Mouse (Mus musculus) lung, postnatal 0 days (tissue): Measurements from ENCODE around the gene Olfr672. TPM values are rescaled to one million over a fixed set of nuclear protein-coding genes. Genes with fewer than 3 reads are reported as not detected.
"Not testable (repeated sequence)": the region's sequence is repeated elsewhere in the genome, so short reads cannot be mapped to it uniquely, and the experiment has no call there.

ENCODE experiments used
- ATAC-seq: fragments of 200-750 bp; cut with Nextera tagmentation; 2 replicates; pipeline ENCODE4 v1.8.0; 2017; ENCODE audit warnings: moderate library complexity
- DNase-seq: peaks from one replicate; pipeline ENCODE4 v3.0.0-alpha.2; 2016; ENCODE audit warnings: low spot score
- H3K27ac ChIP-seq: fragments of 300-500 bp; sonication (generic); 2 replicates; pipeline ENCODE4 v1.5.1; 2014; ENCODE audit warnings: antibody characterized with exemption, mild to moderate bottlenecking, low read length, mixed read lengths
- H3K27me3 ChIP-seq: fragments of 300-500 bp; sonication (generic); replicated peaks from 2 replicates; pipeline ENCODE4 v1.6.1; 2014; ENCODE audit warnings: low read length, mixed read lengths; ENCODE audit not compliant: insufficient read depth
- H3K36me3 ChIP-seq: fragments of 300-500 bp; sonication (generic); 2 replicates; pipeline ENCODE4 v1.6.1; 2014; ENCODE audit warnings: low read length, mixed read lengths; ENCODE audit not compliant: insufficient read depth
- H3K4me1 ChIP-seq: fragments of 300-500 bp; sonication (generic); 2 replicates; pipeline ENCODE4 v1.6.1; 2014; ENCODE audit warnings: antibody characterized with exemption, low read depth, low read length, mixed read lengths; ENCODE audit not compliant: insufficient read depth
- H3K4me2 ChIP-seq: fragments of 300-500 bp; sonication (generic); replicated peaks from 2 replicates; pipeline ENCODE4 v1.6.1; 2014; ENCODE audit warnings: low read depth, mild to moderate bottlenecking, low read length, moderate library complexity, mixed read lengths
- H3K4me3 ChIP-seq: fragments of 300-500 bp; sonication (generic); 2 replicates; pipeline ENCODE4 v1.5.1; 2014; ENCODE audit warnings: low read depth, low read length
- H3K9ac ChIP-seq: fragments of 300-500 bp; sonication (generic); replicated peaks from 2 replicates; pipeline ENCODE4 v1.6.1; 2014; ENCODE audit warnings: low read depth, mild to moderate bottlenecking
- H3K9me3 ChIP-seq: fragments of 300-500 bp; sonication (generic); 2 replicates; pipeline ENCODE4 v1.6.1; 2016; ENCODE audit warnings: low read length, mixed read lengths
- CTCF ChIP-seq: IDR thresholded peaks from 2 replicates; pipeline ENCODE4 v1.5.1; 2016; ENCODE audit warnings: antibody characterized with exemption, mild to moderate bottlenecking
- EP300 ChIP-seq: IDR thresholded peaks from 2 replicates; pipeline ENCODE4 v1.6.1; 2016; ENCODE audit warnings: antibody characterized with exemption, mild to moderate bottlenecking, control low read depth
- WGBS: fragments of 180-500 bp; shearing (Covaris S2); extraction: QIAGEN DNeasy Blood & Tissue Kit; methylation state at CpG from one replicate; pipeline ENCODE4 v1.1.7; 2014; 5-methylcytosine and 5-hydroxymethylcytosine counted together
- polyA plus RNA-seq: library from polyadenylated mRNA; unstranded; fragments of >200 nt; fragmentation: Nextera tagmentation; extraction: Ambion mirVana; gene quantifications from 2 replicates; pipeline ENCODE4 v1.2.1, GENCODE M21; 2015

The Olfr672 gene
- polyA plus RNA-seq, result not detected in 2 replicates

- ATAC-seq, result no peak
- TF ChIP-seq CTCF (no peak), EP300 (no peak)
- Histone ChIP-seq H3K4me1 (no peaks in the 10 kb centered on the region), H3K9ac (no peak within 1 kb of the TSS), H3K27me3 (no peaks in the 10 kb centered on the region), H3K4me2 (no peak within 1 kb of the TSS), H3K36me3 (no peaks in the 10 kb centered on the region), H3K27ac (no peak within 1 kb of the TSS), H3K4me3 (no peak within 1 kb of the TSS), H3K9me3 (no peaks in the 10 kb centered on the region)
- no peak for DNase-seq
Measured at GRCm38 (mm10) chr7:105001929-105002328, at the start of gene Olfr672. TSS of gene Olfr672 (minus strand) at chr7:105002029.

DNA sequence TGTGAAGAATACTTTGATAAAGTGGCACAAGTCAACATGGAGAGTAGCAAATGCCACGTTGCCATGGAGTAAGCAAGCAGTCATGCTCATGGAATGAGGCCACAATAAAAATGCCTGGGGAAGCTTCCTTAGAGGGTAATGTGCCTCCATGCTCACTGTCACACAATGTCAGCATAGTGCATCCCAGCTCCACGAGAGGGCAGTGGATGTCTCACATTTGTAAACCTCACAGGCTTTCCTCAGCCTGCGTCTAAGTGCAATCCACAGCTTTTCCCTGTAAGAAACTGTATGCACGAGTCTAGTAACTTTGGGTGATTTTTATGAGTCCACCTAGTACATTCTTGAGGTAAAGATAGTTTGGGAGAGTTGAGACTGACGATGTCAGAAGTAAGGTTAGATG, 32.0 kb upstream of the Olfr672 start:
- ATAC-seq, H3K27me3 ChIP-seq, H3K4me2 ChIP-seq, H3K9me3 ChIP-seq, DNase-seq, H3K36me3 ChIP-seq, H3K4me1 ChIP-seq, H3K27ac ChIP-seq, H3K4me3 ChIP-seq, H3K9ac ChIP-seq: not testable (repeated sequence)
- 51% methylated on average over 5 of the region's 5 CpGs for WGBS

- Histone ChIP-seq H3K9ac (no peak within 1 kb of the TSS), H3K4me2 (no peak within 1 kb of the TSS), H3K36me3 (no peaks in the 10 kb centered on the region), H3K9me3 (no peaks in the 10 kb centered on the region), H3K4me3 (no peak within 1 kb of the TSS), H3K4me1 (no peaks in the 10 kb centered on the region), H3K27me3 (no peaks in the 10 kb centered on the region), H3K27ac (no peak within 1 kb of the TSS)
- ATAC-seq, result no peak
- no peak for TF ChIP-seq CTCF
- no peak for TF ChIP-seq EP300
- no peak for DNase-seq
Measured at GRCm38 (mm10) chr7:105032398-105032797, 30.6 kb upstream of the Olfr672 start, which contains the start of gene Olfr676. TSS of gene Olfr676 (plus strand) at chr7:105032698.

GRCm38 (mm10) chr7:105028360-105028759, 26.5 kb upstream of the Olfr672 start, which contains the start of gene Olfr675:
TSS of gene Olfr675 (minus strand) at chr7:105028460.
- Histone ChIP-seq H3K4me3 (no peak within 1 kb of the TSS), H3K4me2 (no peak within 1 kb of the TSS), H3K36me3 (no peaks in the 10 kb centered on the region), H3K4me1 (no peaks in the 10 kb centered on the region), H3K9ac (no peak within 1 kb of the TSS), H3K9me3 (no peaks in the 10 kb centered on the region), H3K27ac (no peak within 1 kb of the TSS), H3K27me3 (no peaks in the 10 kb centered on the region)
- DNase-seq (no peak), ATAC-seq (no peak)
- WGBS, result 76% methylated on average over 1 of the region's 1 CpGs
- TF ChIP-seq EP300 (no peak), CTCF (no peak)

DNA sequence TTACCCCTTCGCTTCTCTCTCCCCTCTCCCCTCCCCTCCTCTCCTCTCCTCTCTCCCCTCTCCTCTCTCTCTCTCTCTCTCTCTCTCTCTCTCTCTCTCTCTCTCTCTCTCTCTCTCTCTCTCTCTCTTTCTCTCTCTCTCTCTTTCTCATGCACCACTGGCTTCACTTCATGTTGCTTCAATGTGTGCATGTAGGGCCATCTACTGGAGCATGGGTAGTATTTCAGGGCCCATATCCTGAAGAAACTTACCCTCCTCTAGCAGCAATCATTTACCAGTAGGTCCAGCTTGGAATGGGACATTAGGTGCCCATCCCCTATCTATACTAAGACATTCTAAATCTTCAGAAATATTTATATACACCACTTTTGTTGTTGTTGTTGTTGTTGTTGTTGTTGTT, 20.7 kb upstream of the Olfr672 start:
- 0 out of 2 replicates have a peak, but pooled peaks have one; percentile 3 for TF ChIP-seq CTCF
- no peak for TF ChIP-seq EP300
- DNase-seq, result no peak
- 67% methylated on average over 1 of the region's 1 CpGs for WGBS

DNA sequence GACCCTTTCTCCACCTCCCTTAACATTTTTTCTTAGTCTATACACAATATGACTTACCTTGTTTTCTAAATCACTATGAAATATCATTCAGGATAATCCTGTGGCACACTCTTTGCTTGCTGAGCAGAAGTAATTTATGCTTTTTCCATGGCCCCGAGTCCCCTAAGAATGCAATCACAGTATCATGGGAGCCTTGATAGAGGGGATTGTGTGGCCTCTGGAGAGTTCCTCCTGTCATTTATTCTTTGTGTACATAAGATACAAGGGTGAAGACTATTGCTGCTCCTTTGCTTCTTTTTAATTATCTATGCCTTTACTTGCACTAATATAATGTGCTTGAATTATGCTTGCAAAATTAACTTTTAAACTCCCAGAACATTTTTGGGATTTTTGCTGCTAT, 22.8 kb downstream of the Olfr672 start, which contains the start of gene Olfr671:
TSS of gene Olfr671 (minus strand) at position 101 of the 400 bp plus-strand sequence.
- H3K9ac ChIP-seq, result no peak within 1 kb of the TSS
- TF ChIP-seq EP300 (no peak), CTCF (no peak)
- H3K9me3 ChIP-seq, result no peaks in the 10 kb centered on the region
- no peaks in the 10 kb centered on the region for H3K27me3 ChIP-seq
- no peak within 1 kb of the TSS for H3K4me3 ChIP-seq
- ATAC-seq (no peak), DNase-seq (no peak)
- no peak within 1 kb of the TSS for H3K4me2 ChIP-seq
- no peaks in the 10 kb centered on the region for H3K4me1 ChIP-seq
- H3K36me3 ChIP-seq, result no peaks in the 10 kb centered on the region
- H3K27ac ChIP-seq, result no peak within 1 kb of the TSS
- WGBS, result 75% methylated on average over 1 of the region's 1 CpGs

More for the DNA sequence above, 20.7 kb upstream of the Olfr672 start:
- Histone ChIP-seq H3K36me3 (no peaks in the 10 kb centered on the region), H3K9me3 (no peaks in the 10 kb centered on the region), H3K4me3 (no peak overlapping the region), H3K27me3 (no peaks in the 10 kb centered on the region), H3K27ac (no peak overlapping the region), H3K4me2 (no peak overlapping the region), H3K4me1 (no peaks in the 10 kb centered on the region), H3K9ac (no peak overlapping the region)
- no peak for ATAC-seq

DNA sequence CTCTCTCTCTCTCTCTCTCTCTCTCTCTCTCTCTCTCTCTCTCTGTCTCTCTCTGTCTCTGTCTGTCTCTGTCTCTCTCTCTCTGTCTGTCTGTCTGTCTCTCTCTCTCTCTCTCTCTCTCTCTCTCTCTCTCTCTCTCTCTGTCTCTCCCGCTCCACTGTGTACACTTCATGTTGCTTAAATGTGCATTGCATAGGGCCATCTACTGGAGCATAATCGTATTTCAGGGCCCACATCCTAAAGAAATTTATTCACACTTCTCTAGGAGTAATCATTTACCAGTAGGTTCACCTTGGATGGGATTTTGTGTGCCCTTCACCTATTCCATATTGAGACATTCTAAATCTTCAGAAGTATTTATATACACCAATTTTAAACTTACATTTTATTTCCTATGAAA, 29.3 kb downstream of the Olfr672 start:
- not testable (repeated sequence) for H3K27ac ChIP-seq, H3K36me3 ChIP-seq, H3K9me3 ChIP-seq, H3K4me1 ChIP-seq, H3K4me3 ChIP-seq, ATAC-seq, H3K27me3 ChIP-seq, H3K4me2 ChIP-seq, DNase-seq, H3K9ac ChIP-seq
- WGBS, result 58% methylated on average over 2 of the region's 2 CpGs
